Mouse (Mus musculus) A20 (cell line): ENCODE measurements around the gene Acsf2.
"Not testable (repeated sequence)": the region's sequence is repeated elsewhere in the genome, so short reads cannot be mapped to it uniquely, and the experiment has no call there.

ENCODE experiments used
- DNase-seq: peaks from one replicate; pipeline ENCODE4 v3.0.0-alpha.2; 2011; ENCODE audit warnings: low read depth, low spot score

The Acsf2 gene

DNA sequence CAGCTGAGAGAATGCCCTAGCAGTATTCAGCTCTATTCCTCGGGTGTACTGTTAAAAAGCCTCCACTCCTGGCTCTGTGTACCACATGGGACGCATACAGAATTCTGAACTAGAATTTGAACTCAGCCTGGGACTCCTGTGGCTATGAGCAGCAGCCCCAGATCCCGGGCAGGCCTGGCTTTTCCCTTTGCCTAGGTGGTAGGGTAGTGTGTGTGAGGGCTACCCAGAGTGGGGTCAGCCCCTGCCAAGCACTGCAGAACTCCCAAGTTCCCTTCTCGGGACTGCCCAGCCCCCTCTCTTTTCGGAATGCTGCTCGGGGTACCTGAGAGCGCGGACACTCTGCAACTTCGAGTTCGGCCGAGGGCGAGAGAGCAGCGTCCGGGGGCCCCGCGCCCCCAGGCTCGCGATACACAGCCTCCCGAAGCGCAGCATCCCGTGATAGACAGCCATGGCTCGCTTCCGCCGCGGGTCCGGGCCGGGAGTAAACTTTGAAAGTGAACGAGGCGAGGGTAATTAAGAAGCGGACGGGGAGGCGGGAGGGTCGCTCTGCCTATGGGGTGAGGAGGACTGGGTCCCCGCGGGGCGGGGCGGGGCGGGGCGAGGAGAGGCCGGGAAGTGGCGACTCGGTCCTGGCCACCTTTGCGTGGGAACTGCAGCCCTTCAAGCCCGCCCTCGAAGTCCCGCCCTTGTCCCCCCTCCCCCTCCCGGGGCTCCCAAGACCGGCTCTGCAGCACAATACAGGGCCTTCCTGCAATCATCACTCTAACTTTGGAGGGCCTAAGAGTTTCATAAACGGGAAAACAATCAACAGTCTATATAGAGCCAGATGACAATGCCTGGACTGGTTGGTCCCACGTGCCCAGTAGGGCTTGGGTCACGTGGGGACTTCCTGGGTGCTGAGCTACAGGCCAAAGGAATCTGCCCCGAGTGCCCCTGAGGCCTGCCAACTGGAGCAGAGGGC is at the start of gene Acsf2:
Acsf2 (minus strand) TSS at position 551 of the 961 bp plus-strand sequence.
- peak; percentile 94 for DNase-seq

DNA sequence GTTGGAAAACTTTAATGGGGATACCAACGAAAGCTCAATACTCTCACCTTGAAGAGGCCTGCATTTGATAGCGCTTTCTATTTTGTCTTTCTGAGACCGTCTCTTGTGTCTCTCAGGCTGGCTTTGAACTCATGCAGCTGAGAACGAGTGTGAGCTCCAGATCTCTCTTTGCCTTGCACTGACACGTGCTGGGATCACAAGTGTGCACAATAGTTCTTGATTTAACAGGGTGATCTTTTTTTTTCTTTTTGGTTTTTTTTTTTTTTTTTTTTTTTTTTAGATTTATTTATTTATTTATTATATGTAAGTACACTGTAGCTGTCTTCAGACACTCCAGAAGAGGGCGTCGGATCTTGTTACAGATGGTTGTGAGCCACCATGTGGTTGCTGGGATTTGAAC is 49.6 kb upstream of the Acsf2 start:
- DNase-seq, result not testable (repeated sequence)

DNA sequence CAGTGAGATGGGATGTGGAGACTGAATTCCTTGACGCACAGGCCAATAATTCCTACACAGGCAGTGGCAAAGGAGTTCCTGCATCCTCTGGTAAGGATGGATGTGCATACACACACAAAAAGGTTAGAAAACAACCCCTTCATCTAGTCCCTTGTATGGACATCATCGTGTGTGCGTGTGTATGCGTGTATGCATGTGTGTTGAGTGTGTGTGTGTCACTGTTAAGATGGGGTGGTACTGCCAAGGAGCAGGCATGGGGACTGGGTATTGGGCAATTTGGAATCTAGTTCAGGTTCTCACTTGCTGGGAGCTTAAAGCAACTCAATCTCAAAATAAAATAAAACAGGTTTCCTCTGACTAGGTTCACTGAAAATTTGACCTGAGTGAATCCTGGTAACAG is 44.8 kb upstream of the Acsf2 start:
- DNase-seq, result no peak

DNA sequence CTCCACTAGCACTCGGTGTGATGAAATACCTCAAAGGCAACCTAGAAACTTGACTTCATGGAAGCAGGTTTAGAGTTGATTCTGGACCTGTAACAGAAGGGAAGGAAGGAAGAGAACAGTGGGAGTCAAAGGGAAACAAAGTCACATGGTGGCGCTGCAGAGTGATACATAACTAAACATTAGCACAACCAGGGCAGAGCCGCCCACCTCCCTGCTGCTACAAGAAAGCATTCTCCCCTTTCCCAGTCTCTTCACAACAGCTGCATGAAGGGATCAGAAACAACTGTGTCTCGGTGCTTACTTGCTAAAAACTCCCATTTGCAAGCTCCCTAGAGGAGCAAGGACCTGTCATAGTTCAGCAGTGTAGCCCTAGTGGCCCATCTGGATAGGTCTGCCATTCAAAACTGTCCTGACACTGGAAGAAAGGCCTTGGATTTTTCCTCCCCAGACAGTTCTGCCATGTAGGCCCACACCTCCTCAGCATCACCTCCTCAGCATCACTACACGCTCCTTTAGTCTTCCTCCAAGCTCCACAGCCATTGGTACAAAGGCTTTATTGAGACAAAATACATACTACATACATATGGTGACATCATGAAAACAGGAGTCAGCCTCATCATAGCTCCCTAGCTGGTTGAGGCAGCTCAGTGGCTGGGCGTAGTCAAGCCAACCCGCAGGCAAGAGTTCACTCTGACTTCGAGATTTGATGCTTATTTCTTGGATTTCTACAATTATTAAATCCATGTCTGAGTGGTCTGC is 43.0 kb upstream of the Acsf2 start:
- no peak for DNase-seq

GRCm38 (mm10) chr11:94634431-94634830 is 32.8 kb upstream of the Acsf2 start:
- no peak for DNase-seq

- DNase-seq, result no peak
Observed at GRCm38 (mm10) chr11:94632988-94633387, 31.3 kb upstream of the Acsf2 start.

GRCm38 (mm10) chr11:94631969-94632368 is 30.3 kb upstream of the Acsf2 start:
- DNase-seq, result no peak

- peak; percentile 20 for DNase-seq
Observed at GRCm38 (mm10) chr11:94630199-94631011, 28.7 kb upstream of the Acsf2 start.

- no peak for DNase-seq
Observed at GRCm38 (mm10) chr11:94629884-94630198, 28.2 kb upstream of the Acsf2 start.

DNA sequence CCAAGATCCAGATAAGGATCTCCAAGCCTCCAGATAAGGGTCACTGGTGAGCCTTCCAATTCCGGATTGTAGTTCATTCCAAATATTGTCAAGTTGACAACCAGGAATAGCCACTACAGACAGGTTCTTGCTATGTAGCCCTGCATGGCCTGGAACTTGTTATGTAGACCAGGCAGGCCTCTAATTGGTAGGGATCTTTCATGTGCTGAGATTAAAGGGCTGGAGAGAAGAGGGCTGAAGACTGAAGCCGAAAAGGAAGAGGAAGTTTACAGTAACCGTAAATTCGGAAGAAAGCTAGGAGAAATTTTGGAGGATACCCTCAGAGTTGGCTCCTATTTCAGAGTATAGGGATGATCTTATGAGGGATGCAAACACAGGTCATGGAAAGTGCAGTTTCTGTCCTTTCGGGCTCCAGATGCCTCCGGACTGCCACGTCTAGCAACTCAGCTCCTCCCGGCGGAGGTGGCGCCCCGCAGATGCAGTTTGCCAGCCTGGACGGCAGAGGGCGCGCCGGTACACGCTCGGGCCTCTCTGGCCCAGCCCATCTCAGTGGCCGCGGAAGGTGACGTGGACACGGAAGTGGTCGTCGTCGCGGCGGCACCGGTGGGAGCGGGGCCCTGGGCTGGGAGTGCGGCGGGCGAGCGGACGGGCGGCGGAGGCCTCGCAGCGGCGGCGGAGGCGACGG is 27.7 kb upstream of the Acsf2 start, which contains the start of gene Lrrc59:
Lrrc59 (plus strand) TSS at position 569 of the 685 bp plus-strand sequence.
- peak; percentile 95 for DNase-seq

DNA sequence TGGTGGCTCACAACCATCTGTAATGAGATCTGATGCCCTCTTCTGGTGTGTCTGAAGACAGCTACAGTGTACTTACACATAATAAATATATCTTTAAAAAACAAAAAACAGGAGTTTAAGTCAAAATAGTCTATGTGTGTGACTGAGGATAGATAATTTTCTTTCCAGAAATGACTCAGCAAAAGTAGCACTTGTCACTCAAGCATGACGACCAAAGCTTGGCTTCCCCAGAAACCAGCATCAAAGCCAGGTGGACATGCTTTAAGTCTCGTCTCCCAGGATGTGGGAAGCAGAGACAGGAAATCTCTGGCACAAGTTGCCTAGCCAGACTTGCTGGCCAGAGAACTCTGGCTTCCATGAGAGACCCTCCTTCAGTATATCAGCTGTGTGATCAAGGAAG is 20.5 kb upstream of the Acsf2 start:
- peak; percentile 74 for DNase-seq

- DNase-seq, result peak; percentile 51
Observed at GRCm38 (mm10) chr11:94621458-94621852, 19.8 kb upstream of the Acsf2 start.

GRCm38 (mm10) chr11:94620766-94621457 is 19.2 kb upstream of the Acsf2 start:
- DNase-seq, result peak; percentile 41

- DNase-seq, result no peak
Observed at GRCm38 (mm10) chr11:94617646-94618045, 16.0 kb upstream of the Acsf2 start.

- no peak for DNase-seq
Observed at GRCm38 (mm10) chr11:94615494-94615893, 13.8 kb upstream of the Acsf2 start.

- no peak for DNase-seq
Observed at GRCm38 (mm10) chr11:94614603-94615002, 12.9 kb upstream of the Acsf2 start.

- peak; percentile 77 for DNase-seq
Observed at GRCm38 (mm10) chr11:94610744-94611740, 9.4 kb upstream of the Acsf2 start.

- DNase-seq, result no peak
Observed at GRCm38 (mm10) chr11:94602356-94602955, 785 bp upstream of the Acsf2 start.

- no peak for DNase-seq
Observed at GRCm38 (mm10) chr11:94600447-94600846, 1.2 kb downstream of the Acsf2 start.
